Mouse (Mus musculus): ENCODE measurements around the gene Slc16a12. TPM values are rescaled to one million over a fixed set of nuclear protein-coding genes. Genes with fewer than 3 reads are reported as not detected.
"Not testable (repeated sequence)": the region's sequence is repeated elsewhere in the genome, so short reads cannot be mapped to it uniquely, and the experiment has no call there.

Slc16a12 gene
- total RNA-seq (2015): not detected in 2 replicates
- not detected in 2 replicates for total RNA-seq (2017)

DNA sequence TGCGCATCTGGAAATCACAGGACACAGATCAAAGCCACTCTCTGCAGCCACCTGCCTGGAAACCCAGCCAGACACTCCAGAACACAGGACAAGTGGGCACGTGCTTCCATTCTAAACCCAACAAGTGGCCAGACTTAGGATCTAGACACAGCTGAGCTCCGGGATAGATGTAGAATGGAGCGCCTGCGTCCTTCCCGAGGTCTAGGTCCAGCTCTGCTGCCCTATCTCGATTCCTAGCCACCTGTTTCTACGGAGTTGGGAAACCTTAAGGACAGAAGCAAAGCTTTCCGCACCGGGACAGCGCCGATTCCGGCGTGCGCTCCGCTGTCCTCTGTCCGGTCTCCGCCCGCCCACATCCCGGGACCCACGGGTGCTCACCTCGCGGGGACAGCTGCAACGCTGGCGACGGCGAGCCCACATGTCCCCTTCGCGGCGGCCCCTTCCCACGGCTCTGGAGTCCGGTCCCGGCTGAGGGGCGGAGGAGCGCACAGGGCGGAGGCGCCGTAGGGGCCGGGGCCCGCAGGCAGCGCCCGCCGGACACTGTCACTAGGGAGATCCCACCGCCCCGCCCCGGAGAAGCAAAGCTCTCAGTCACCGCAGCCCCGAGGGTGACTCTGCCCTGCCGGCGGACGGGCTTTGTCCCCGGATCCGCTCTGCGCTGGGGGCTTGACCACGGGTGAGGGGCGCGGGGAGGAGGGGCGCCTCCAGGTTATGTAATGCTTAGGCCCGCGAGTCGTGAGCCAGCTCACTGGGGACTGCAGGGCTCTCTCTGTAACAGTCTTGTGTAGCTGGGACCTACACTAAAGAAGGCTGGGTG, at the start of gene Slc16a12:
Gene Slc16a12, minus strand, starts transcription at position 602 of the 817 bp plus-strand sequence.
- ATAC-seq (ENCODE audit: poor library complexity, severe bottlenecking): peak; percentile 47; the same call in 1 of the 2 replicates

DNA sequence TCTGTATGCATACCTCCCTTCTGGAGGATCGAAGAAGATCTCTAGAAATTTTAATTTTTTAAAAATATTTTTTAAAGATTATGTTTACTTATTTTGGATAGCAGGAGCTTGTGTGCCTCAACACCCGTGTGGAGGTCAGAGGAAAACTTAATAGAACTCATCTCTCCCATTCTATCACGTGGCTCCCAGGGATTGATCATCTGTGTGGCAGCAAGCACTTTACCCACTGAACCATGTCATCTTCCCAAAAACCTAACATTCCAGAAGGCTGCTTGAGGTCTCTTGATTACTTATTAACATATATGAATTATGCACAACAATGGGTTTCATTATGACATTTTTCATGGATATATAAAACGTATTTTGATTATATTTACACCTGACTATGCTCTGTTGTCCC, 49.3 kb upstream of the Slc16a12 start:
- ATAC-seq (ENCODE audit: poor library complexity, severe bottlenecking): no peak

DNA sequence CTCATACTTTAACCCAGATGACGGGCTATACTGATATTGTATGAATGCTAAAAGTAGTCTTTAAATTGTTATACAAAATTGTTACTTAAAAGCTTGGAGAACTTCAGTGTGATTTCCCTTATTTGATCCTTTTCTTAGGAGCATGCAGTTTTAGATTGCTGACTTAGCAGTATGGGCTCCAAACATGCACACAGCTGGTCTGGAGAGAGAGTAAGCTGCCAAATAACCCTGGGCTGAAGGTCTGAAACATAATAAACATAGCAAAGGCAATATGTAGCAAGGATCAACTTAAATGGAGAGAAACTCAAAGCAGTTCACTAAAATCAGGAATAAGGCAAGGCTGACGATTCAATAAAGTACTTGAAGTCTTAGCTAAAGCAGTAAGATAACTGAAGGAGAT, 35.4 kb upstream of the Slc16a12 start:
- ATAC-seq (ENCODE audit: poor library complexity, severe bottlenecking): no peak

DNA sequence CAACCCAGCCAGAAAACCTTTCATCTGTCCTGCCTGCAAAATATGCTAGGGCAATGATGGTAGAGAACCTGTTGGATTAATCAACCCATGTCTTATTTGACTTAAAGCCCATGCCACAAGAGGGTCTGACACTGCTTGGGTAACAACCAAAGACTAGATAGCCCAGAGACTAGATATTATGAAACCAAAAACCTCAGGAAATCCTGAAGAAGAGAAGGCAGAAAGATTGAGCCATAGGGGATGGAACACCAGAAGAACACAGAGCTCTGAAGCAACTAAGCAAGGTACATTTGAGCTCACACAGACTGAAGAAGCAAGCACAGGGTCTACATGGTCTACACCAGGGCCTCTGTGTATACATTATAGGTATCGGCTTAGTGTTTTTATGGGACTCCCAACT, 31.9 kb upstream of the Slc16a12 start:
- ATAC-seq (ENCODE audit: poor library complexity, severe bottlenecking): 0 out of 2 replicates have a peak, but pooled peaks have one; percentile 15

DNA sequence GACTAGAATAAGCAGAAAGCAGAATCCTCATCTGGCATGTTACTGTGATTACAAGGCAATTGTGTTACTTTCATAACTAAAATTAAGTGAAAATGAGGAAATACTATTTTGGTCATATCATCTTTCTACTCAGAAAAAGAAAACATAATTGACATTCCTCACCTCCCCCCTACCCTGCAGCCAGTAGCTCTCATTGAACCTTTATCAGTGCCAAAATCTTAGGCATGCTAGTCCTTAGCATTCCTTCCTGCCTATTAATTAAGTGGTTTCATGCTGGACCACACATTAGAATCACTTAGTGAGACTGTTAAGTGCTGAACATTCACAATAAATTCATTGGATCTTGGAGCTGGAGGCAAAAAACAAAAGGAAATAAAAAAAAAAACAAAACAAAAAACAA, 31.0 kb upstream of the Slc16a12 start:
- ATAC-seq (ENCODE audit: poor library complexity, severe bottlenecking): no peak

DNA sequence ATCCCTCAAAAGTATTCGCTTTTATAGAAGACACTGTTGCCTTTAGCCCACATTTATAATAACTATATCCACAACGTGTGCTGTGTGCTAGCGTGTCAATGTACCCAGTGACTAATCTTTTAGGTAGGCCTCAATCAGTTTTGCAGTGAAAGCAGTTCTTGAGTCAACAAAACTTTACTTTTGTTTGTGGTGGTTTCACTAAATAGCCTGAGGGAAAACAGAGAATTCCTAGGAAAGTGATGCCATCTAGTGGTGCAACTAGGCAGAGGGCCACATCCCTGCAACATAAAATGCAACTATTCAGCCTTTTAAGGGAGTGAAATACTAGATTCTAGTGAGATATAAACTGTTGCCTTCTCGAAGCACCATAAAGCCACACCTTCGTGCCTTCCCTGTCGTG, 25.7 kb upstream of the Slc16a12 start:
- 0 out of 2 replicates have a peak, but pooled peaks have one; percentile 38 for ATAC-seq (ENCODE audit: poor library complexity, severe bottlenecking)

DNA sequence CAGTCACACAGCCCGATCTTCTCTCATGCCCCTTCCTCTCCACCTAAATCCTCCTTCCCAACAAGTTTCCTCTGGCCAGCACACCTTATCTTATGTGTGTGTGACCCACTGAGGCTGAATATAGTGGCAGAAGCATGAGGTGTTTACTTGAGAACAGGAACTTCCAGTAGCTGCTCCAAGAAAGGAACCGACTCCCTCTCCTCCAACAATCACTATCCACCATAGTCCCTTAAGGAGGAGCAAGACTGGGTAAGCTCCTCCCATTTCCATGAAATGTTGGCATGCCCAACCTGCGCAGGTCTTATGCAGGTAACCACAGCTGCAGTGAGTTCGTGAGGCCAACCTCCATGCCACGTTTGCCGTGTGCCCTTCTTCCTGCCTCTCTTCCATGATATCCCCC, 23.7 kb upstream of the Slc16a12 start:
- no peak for ATAC-seq (ENCODE audit: poor library complexity, severe bottlenecking)

DNA sequence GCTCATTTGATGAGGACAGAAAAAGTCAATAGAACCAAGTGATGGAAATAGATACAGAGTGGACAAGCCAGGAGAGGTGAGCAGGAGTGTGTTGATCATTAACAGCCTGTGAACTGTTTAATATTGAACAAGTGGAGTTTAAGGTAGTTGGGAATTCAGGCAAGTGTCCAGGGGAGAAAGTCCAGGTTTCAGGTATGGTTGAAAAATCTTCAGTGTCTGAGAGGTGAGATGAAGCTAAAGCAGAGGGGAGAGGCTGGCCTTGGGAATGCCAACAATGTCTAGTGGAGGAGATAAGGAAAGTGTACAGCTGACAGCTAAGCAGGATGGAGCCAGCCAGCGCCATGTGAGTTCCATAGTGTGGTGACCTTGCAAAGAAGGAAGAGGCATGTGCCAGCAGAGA, 11.7 kb upstream of the Slc16a12 start:
- ATAC-seq (ENCODE audit: poor library complexity, severe bottlenecking): no peak

DNA sequence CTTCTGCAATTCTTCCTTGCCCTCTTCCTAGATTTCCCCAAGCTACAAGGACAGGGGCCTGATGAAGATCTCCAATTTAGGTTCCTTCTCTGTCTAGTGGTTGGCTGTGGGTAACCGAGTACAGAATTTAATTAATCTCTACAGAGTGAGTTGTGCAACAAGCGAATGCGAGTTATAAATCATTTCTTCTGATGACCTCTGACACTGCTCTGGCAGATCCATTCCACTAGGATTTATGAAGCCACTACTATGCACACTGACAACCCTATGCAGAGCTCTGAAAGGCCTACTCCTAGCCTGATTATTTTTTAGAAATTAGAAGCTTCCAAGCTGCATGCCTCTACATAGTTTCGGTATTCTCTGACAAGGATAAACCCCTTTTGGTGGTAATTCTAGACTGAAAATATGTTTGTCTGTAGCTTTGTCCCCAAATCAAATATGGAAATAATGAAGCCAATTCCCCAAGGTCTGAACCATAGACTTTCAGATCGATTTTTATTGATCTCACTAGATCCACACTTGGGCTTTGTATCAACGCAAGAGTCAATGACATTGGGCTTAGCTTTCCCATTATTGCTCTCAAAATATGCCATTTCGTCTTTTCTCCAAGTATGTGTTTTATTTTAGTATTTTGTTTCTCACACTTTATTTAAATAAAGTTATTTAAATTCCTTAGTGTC, 9.6 kb upstream of the Slc16a12 start:
- ATAC-seq (ENCODE audit: poor library complexity, severe bottlenecking): no peak

DNA sequence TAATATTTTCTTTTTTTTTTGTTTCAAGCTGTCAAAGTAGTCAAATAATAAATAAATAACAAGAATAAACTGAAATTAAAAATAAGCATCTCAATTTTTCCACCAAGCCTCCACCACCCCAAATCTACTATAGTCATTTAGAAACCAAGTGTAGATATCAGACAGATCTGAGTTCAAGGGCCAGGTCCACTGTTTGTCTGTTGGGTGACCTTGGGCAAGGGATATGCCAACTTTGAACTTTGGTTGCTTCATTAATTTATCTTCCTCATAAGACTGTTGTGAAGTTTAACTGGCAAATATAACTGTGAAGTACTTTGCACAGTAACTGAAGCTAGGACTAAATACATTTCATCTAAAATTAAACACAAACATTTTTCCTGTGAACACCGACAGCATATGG, 8.6 kb upstream of the Slc16a12 start:
- ATAC-seq (ENCODE audit: poor library complexity, severe bottlenecking): no peak

DNA sequence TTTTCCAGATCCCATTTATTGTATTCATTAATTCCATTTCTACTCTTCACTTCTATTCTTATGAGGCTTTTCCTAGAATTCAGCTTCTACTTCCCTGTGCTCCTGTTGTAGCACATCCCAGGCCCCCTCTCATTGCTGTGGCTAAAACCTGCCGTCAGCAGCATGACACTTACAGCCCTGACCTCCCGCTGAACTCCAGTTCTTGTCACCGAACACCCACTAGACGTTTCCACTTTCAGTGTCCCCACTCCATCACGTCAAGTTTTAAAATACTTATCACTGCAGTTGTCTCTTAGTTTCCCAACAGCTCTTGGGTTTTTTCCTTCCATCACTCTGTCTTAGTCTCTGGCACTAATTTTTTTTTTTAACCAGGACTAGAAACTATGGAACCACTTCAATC, 6.2 kb upstream of the Slc16a12 start:
- no peak for ATAC-seq (ENCODE audit: poor library complexity, severe bottlenecking)

DNA sequence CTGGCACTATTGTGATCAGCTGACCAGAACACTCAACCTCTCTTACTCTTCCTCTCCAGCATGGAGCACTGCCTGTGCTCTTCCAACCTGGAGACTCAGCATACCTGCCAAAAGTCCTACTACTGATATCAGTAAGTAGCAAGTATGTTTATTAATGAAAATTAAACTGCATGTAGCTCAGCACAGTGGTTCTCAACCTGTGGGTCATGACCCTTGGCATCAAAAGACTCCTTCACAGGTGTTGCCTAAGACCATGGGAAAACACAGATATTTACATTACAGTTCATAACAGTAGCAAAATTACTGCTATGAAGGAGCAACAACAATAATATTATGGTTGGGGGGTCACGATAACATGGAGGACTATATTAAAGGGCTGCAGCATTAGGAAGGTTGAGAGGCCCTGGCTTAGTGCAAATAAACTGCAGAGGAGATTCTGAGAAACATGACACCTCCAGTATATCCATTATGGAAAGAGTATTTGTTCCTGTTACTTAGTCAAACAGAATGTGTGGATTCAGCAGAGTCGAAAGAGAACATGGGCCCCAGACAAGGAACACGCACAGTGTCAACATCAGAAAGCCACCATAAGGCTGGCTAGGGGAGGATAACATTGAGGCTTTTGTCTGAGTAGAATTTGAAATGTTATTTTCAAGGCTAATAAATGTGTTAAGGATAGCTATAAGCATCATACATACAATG, 5.5 kb upstream of the Slc16a12 start:
- ATAC-seq (ENCODE audit: poor library complexity, severe bottlenecking): no peak

DNA sequence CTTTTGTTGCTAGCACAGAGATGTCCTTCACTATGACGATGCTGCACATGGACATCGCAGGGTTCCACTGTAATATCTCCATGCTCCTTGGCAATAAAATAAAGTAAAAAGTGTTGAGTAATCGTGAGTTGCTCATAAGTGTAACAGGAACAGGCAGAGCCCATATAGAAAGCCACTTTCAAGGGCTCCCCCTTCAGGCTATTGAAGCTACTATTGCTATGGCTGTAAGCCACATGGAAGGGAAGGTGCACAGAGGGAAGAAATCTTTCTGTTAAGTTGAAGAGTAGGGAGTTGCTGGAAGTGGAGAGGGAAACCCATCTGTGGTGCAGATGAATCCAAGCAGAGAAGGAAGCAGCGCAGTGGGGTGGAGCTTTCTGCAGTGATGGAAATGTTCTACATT, 4.1 kb upstream of the Slc16a12 start:
- ATAC-seq (ENCODE audit: poor library complexity, severe bottlenecking): no peak

DNA sequence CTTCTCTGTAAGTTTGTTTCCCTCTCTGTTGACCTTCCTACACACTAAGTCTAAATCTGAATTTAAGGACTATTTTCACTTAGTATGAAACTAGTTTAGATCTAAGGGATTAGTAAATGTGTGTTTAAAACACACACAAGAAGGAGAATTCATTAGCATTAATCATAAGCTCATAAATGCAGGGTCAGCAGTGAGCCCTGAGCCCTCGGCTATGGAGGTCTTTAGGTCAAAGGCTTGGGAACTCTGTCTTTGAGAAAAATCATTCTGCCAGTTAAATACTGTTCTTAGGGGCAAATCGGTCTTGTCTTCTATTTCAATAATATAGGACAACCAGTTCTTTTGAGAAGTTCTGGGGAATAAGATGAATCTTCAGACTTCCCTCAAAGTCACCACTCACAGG, 1.9 kb upstream of the Slc16a12 start:
- ATAC-seq (ENCODE audit: poor library complexity, severe bottlenecking): no peak

DNA sequence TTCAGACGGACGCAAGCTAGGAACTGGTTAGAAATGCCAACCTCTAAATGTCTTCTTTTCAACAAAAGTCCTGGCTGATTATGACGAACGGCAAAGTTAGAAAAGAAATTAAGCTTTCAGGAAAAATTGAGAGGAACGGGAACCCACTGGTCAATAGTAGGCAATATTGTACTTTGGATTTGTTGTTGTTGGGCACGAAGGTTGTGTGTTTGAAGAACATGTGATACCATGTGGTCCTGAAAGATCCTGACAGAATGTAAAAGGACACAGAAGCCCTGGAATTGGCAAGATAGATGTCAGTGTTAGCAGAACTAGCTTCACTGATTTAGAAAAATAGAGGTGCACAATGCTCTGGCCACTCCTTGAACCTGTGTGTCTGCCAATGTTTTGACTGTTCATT, 880 bp upstream of the Slc16a12 start:
- not testable (repeated sequence) for ATAC-seq (ENCODE audit: poor library complexity, severe bottlenecking)

DNA sequence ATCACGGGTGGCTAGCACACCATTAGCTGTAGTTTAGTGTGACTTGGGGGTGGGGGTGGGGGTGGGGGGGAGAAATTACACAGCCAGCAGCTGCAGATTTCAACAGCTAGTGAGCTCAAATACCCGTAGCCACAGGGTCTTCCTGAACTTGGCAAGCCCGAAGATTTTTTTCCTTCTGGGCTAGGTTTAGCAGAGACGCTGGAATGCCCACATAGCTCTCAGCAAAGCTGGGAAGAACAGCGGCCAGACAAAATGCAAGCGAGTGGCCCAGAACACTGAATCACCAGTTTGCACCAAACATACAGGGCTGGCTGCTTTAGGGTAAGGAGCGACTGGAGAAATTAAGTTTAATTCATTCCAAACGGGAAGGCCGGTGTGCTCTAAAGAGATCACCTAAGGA, 888 bp downstream of the Slc16a12 start:
- ATAC-seq (ENCODE audit: poor library complexity, severe bottlenecking): no peak

DNA sequence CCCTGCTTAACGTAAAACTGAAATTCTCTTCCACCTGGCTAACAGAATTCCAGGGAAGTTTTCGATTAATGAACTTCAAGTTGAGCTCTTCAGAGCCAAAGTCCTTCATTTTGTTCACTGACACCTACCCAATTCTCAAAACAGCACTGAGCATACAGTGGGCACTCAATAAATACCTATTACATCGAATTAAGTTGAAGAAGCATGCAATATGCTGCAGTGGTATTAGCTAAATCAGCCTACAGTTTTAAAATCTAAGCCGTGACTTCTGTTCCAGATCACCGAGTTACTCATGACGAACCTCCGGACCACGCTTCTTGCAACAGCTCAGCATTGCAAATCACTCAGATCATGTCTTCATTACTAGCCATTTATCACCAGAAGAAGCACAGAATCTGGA, 2.1 kb downstream of the Slc16a12 start:
- no peak for ATAC-seq (ENCODE audit: poor library complexity, severe bottlenecking)

DNA sequence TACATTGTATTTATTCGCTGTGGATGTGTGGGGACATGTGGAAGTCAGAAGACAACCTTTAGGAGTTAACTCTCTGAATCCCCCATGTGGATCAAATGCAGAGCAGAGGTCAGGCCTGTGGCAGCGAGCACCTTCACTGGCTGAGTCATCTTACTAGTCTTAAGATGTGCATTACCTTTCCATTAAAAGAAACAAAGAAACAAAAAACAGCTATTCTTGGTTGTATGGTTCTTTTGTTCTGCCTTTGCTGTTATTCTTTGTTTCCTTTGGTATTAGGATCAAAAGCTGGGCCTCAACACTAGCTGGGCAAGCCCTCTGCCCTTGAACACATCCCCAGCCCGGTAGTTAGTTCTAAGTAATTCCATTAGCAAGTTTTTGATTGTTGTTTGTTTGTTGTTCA, 9.2 kb downstream of the Slc16a12 start:
- no peak for ATAC-seq (ENCODE audit: poor library complexity, severe bottlenecking)

DNA sequence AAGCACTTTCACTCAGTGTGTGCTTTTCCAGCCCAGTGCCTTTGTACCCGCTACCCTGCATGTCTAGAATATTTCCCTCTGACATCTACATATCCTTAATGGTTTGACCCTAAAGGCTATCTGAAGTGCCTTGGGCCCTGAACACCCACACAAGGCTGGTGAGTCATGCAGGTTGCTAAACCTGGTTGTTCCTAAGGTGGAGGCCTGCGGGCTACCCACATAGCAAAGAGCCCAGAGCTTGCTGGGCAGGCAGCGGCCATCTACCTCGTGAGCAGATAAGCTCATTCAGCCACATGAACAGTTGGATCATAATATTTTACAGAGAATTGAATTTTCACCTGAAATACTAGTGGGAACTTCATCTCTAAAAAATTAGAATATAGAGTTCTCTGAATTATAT, 11.2 kb downstream of the Slc16a12 start:
- no peak for ATAC-seq (ENCODE audit: poor library complexity, severe bottlenecking)

DNA sequence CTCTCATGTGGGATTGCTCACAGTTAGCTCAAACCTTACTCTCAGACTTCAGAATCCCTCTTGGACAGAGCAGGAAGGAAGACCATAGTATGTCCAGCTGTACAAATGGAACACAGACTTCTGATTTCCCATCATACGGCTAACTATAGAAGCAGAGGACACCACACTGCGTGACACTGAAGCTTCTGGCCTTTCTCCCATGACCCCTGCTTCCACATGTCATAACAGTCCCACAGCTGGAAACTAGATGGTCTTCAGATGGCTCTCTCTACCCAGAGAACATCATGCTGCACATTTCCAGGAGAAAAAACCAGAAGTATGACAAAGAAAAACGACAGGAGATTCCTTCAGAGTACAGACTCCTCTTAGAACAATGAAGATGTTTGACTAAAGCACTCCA, 14.1 kb downstream of the Slc16a12 start:
- ATAC-seq (ENCODE audit: poor library complexity, severe bottlenecking): no peak

DNA sequence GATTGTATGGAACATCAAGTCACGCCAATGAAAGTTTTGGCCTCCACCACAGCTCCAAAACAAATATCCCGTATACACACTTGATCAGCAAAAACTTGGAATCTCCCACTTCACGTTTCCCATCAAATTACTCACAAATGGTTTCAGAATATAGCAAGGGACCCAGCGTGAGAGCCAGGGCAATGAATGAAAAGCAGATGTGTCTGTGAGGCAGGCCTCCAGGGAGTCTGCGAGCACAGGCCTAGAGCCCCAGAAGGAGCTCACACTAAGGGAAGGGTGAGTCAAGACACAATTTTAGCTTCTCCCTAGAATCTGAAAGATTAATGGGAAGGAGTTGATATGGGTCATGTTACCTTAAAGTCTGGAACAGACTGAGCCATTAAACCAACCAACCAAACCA, 15.7 kb downstream of the Slc16a12 start:
- no peak for ATAC-seq (ENCODE audit: poor library complexity, severe bottlenecking)

DNA sequence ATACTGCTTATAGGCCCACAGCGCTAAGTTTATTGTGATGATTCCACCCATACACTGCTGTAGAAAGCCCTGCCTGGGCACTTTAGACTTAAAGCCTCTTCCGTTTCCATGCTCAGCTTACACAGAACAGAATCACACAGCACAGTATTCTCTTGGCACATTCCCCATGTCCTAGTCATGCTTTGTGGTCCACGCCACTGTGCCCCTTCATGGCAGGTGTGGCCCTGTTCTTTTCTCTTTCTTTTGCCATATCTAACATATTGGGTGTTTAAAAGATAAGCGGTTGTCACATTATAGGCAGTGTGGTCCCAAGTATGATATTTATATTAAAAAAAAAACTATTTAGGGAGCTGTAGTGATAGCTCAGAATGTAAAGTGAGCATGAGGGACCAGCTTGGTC, 16.5 kb downstream of the Slc16a12 start:
- no peak for ATAC-seq (ENCODE audit: poor library complexity, severe bottlenecking)

All from megakaryocyte, adult 5-6 weeks (primary cell).